Mouse (Mus musculus): ENCODE measurements around the gene Ppp2r5a.

DNA sequence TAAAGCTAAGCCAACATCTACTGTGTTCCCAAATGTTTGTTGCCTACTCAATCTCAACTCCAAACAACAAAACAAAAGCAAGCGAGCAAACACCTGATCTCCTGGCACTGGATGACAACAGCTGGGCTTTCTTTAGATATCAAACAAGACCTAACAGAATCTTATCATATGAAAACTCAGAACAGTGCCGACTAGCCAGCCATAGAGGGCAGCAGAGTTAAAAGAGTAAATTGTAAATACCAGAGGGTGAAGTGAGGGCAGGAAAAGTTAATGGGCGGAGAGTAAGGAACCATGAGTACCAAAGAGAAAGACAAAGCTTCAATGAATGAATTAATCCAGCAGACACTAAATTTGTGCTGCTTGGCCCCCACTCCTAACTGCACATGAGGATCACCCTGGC lies 11.8 kb downstream of the Ppp2r5a start:
- TF ChIP-seq CTCF (IDR thresholded peaks at IDR 0.05; ENCODE audit: borderline replicate concordance, extremely low read depth, insufficient read depth, insufficient read length) (peak; percentile 54; the same call in 1 of the 2 replicates), POLR2A (IDR thresholded peaks at IDR 0.05; ENCODE audit: borderline replicate concordance, extremely low read depth, insufficient read depth, insufficient read length, poor library complexity, severe bottlenecking) (no peak)

Measured in brain, embryonic 14.5 days (tissue).